ENCODE assay signal across 11 mouse cellular contexts in genomic region chr8:13688461-13688860, GRCm38 (mm10). TPM values are rescaled to one million over a fixed set of nuclear protein-coding genes. Genes with fewer than 3 reads are reported as not detected.
DNase-seq lines count a peak whose midpoint lies in the region; ATAC-seq and TF ChIP-seq lines count a peak whose summit lies in the region.
"Had no signal": no experiment of that assay in that cellular context is flagged by ENCODE, and none has a peak within 500 bp of the region (broad histone marks: within the 10 kb centered on the region; RNA-seq: fewer than 3 reads in every experiment).

No protein-coding gene starts in this region.

- H3K27me3 ChIP-seq in kidney, embryonic 14.5 days (ENCODE audit: control insufficient read depth, insufficient read depth, low read length) = no peaks in the 10 kb centered on the region
- no peaks in the 10 kb centered on the region for H3K27me3 ChIP-seq in heart, embryonic 10.5 days (ENCODE audit: insufficient read depth, poor library complexity, severe bottlenecking)
- no peaks in the 10 kb centered on the region for H3K27me3 ChIP-seq in lung, postnatal 0 days (replicated peaks; ENCODE audit: insufficient read depth, low read length)
- H3K27me3 ChIP-seq: Patski had no signal

- 48% methylated on average over 6 of the region's 6 CpGs for WGBS in kidney, embryonic 14.5 days
- 59% methylated on average over 6 of the region's 6 CpGs for WGBS in heart, embryonic 10.5 days
- WGBS in lung, postnatal 0 days = 19% methylated on average over 6 of the region's 6 CpGs

- no peak for TF ChIP-seq CTCF in lung, postnatal 0 days (IDR thresholded peaks at IDR 0.05)

- ATAC-seq in kidney, embryonic 14.5 days (ENCODE audit: low FRiP score, low TSS enrichment) = no peak
- peak; percentile 72 for ATAC-seq in lung, postnatal 0 days
- ATAC-seq: Patski had no signal

- no peak overlapping the region for H3K27ac ChIP-seq in kidney, embryonic 14.5 days (ENCODE audit: low read depth, low read length)
- H3K27ac ChIP-seq in heart, embryonic 10.5 days = peak overlapping the region; percentile 56; the same call in 1 of the 2 replicates
- peak overlapping the region; percentile 65; the same call in 1 of the 2 replicates for H3K27ac ChIP-seq in lung, postnatal 0 days (ENCODE audit: low read length)

- no peaks in the 10 kb centered on the region for H3K36me3 ChIP-seq in kidney, embryonic 14.5 days (ENCODE audit: control insufficient read depth, insufficient read depth, low read length)
- H3K36me3 ChIP-seq in heart, embryonic 10.5 days = no peaks in the 10 kb centered on the region
- no peaks in the 10 kb centered on the region for H3K36me3 ChIP-seq in lung, postnatal 0 days (ENCODE audit: insufficient read depth, low read length)

- no peak overlapping the region for H3K4me2 ChIP-seq in kidney, embryonic 14.5 days (replicated peaks; ENCODE audit: low read depth, low read length)
- no peak overlapping the region for H3K4me2 ChIP-seq in lung, postnatal 0 days (replicated peaks; ENCODE audit: low read depth, low read length)

- H3K9ac ChIP-seq in kidney, embryonic 14.5 days (ENCODE audit: low read depth, low read length) = no peak overlapping the region
- H3K9ac ChIP-seq in lung, postnatal 0 days (replicated peaks; ENCODE audit: low read depth) = no peak overlapping the region

- peak; percentile 52 for DNase-seq in kidney, postnatal 10 days
- peak; percentile 76 for DNase-seq in adrenal gland, postnatal 10 days
- no peak for DNase-seq in heart, embryonic 10.5 days (ENCODE audit: low spot score)
- DNase-seq in lung, postnatal 0 days (ENCODE audit: low spot score) = peak; percentile 86
- no peak for DNase-seq in right cerebral cortex, postnatal 14 days
- no peak for DNase-seq in thymus, postnatal 0 days (ENCODE audit: low spot score)

- no peaks in the 10 kb centered on the region for H3K9me3 ChIP-seq in kidney, embryonic 14.5 days (ENCODE audit: control insufficient read depth, low read length)
- no peaks in the 10 kb centered on the region for H3K9me3 ChIP-seq in heart, embryonic 10.5 days
- H3K9me3 ChIP-seq in lung, postnatal 0 days (ENCODE audit: low read length) = no peaks in the 10 kb centered on the region

- H3K4me1 ChIP-seq in kidney, embryonic 14.5 days (ENCODE audit: control insufficient read depth, insufficient read depth, low read length) = no peaks in the 10 kb centered on the region
- peaks cover 14% of the 10 kb centered on the region; the same call in 1 of the 2 replicates for H3K4me1 ChIP-seq in heart, embryonic 10.5 days
- peaks cover 13% of the 10 kb centered on the region; the same call in 1 of the 2 replicates for H3K4me1 ChIP-seq in lung, postnatal 0 days (ENCODE audit: insufficient read depth, low read depth, low read length)

- H3K4me3 ChIP-seq in kidney, embryonic 14.5 days (ENCODE audit: low read length) = no peak overlapping the region
- H3K4me3 ChIP-seq in heart, embryonic 10.5 days = no peak overlapping the region
- H3K4me3 ChIP-seq in lung, postnatal 0 days (ENCODE audit: low read depth, low read length) = no peak overlapping the region
- H3K4me3 ChIP-seq: erythroblast, embryonic 14.5 days; megakaryocyte, embryonic 14.5 days had no signal

- TF ChIP-seq EP300 in lung, postnatal 0 days (IDR thresholded peaks at IDR 0.05) = no peak

RNA-seq across cellular contexts. Expression of gene Rasa3, which starts 11.1 kb away (rescaled TPM):
- 8.0 and 20.2 TPM in 2 replicates for polyA plus RNA-seq in kidney, embryonic 14.5 days (2014; fragmentation: Nextera tagmentation; extraction: Ambion mirVana)
- 10 to 100 TPM; 32.5 to 39.5 TPM for total RNA-seq in adrenal gland, postnatal 10 days (2021)
- polyA plus RNA-seq in heart, embryonic 10.5 days (2016; fragmentation: Nextera tagmentation; extraction: Ambion mirVana) = 33.0 and 48.0 TPM in 2 replicates
- 28.5 and 28.6 TPM in 2 replicates for polyA plus RNA-seq in lung, postnatal 0 days (2015; fragmentation: Nextera tagmentation; extraction: Ambion mirVana)
- polyA plus RNA-seq in thymus, postnatal 0 days (2015; fragmentation: Nextera tagmentation; extraction: Ambion mirVana) = 24.2 TPM in 2 replicates

RNA-seq across cellular contexts. Expression of gene Cfap97d2, which starts 17.2 kb away (rescaled TPM):
- polyA plus RNA-seq in kidney, embryonic 14.5 days (2014; fragmentation: Nextera tagmentation; extraction: Ambion mirVana) = 0.11 TPM in 1 of 2 replicates, not detected in the other
- total RNA-seq in adrenal gland, postnatal 10 days (2021) = under 1 TPM in 1 of 2 experiments, not detected in 1; 0.30 TPM
- not detected in 2 replicates for polyA plus RNA-seq in heart, embryonic 10.5 days (2016; fragmentation: Nextera tagmentation; extraction: Ambion mirVana)
- 0.81 and 1.1 TPM in 2 replicates for polyA plus RNA-seq in lung, postnatal 0 days (2015; fragmentation: Nextera tagmentation; extraction: Ambion mirVana)
- polyA plus RNA-seq in thymus, postnatal 0 days (2015; fragmentation: Nextera tagmentation; extraction: Ambion mirVana) = 0.08 TPM in 1 of 2 replicates, not detected in the other
- total RNA-seq: hematopoietic stem cell, adult 5-6 weeks had no signal
- polyA plus RNA-seq: erythroblast, embryonic 14.5 days; Patski had no signal

Comparison
In these comparisons a context has a peak if more than half of its experiments do, and no peak if none do; other contexts are left out.
1. DNase-seq: peak in kidney, postnatal 10 days (single experiment), adrenal gland, postnatal 10 days (single experiment) and lung, postnatal 0 days (single experiment); none in heart, embryonic 10.5 days (single experiment), right cerebral cortex, postnatal 14 days (single experiment) and thymus, postnatal 0 days (single experiment).